Mouse (Mus musculus) heart, postnatal 0 days (tissue): ENCODE data around the gene Olfr97.

Experiments used
- CTCF ChIP-seq: IDR thresholded peaks from 2 replicates; pipeline ENCODE4 v1.5.1; 2016; ENCODE audit warnings: antibody characterized with exemption, control low read depth, low read depth
- EP300 ChIP-seq: IDR thresholded peaks from 2 replicates; pipeline ENCODE4 v1.6.1; 2016; ENCODE audit warnings: antibody characterized with exemption, low read depth

- TF ChIP-seq CTCF (no peak), EP300 (no peak)
Observed at GRCm38 (mm10) chr17:37185474-37185873, 51.7 kb downstream of the Olfr97 start.
